Mouse (Mus musculus): ENCODE results near the gene Efemp2.

Gene Efemp2

GRCm38 (mm10) chr19:5451766-5452165, 22.0 kb upstream of the Efemp2 start:
- 51% methylated on average over 6 of the region's 6 CpGs for whole genome bisulfite sequencing

GRCm38 (mm10) chr19:5455037-5455436, 18.7 kb upstream of the Efemp2 start:
- 54% methylated on average over 12 of the region's 12 CpGs for WGBS

- 12% methylated on average over 8 of the region's 8 CpGs for WGBS
These were observed 18.2 kb upstream of the Efemp2 start for GRCm38 (mm10) chr19:5455568-5455967.

- WGBS, result 2% methylated on average over 26 of the region's 26 CpGs
These were observed 17.4 kb upstream of the Efemp2 start for GRCm38 (mm10) chr19:5456241-5456921.

- WGBS, result 1% methylated on average over 70 of the region's 70 CpGs
These were observed 16.6 kb upstream of the Efemp2 start for GRCm38 (mm10) chr19:5456922-5457745.

GRCm38 (mm10) chr19:5457746-5458442, 15.9 kb upstream of the Efemp2 start, which contains the start of gene Ccdc85b:
Gene Ccdc85b, minus strand, starts transcription at chr19:5457894.
- whole genome bisulfite sequencing, result 9% methylated on average over 14 of the region's 14 CpGs

- WGBS, result 31% methylated on average over 7 of the region's 7 CpGs
These were observed 14.7 kb upstream of the Efemp2 start for GRCm38 (mm10) chr19:5459019-5459418.

GRCm38 (mm10) chr19:5459896-5460295, 13.9 kb upstream of the Efemp2 start:
- WGBS, result 13% methylated on average over 3 of the region's 3 CpGs

- WGBS, result under 1% methylated on average over 32 of the region's 32 CpGs
These were observed 13.3 kb upstream of the Efemp2 start, which contains the start of gene Fibp for GRCm38 (mm10) chr19:5460465-5460911. Gene Fibp, plus strand, starts transcription at chr19:5460615.

GRCm38 (mm10) chr19:5461411-5461810, 12.3 kb upstream of the Efemp2 start:
- 86% methylated on average over 6 of the region's 6 CpGs for WGBS

- 91% methylated on average over 9 of the region's 9 CpGs for WGBS
These were observed 10.5 kb upstream of the Efemp2 start for GRCm38 (mm10) chr19:5463212-5463611.

GRCm38 (mm10) chr19:5463791-5464562, 9.8 kb upstream of the Efemp2 start:
- 28% methylated on average over 15 of the region's 15 CpGs for WGBS

- WGBS, result 93% methylated on average over 8 of the region's 8 CpGs
These were observed 8.7 kb upstream of the Efemp2 start for GRCm38 (mm10) chr19:5465037-5465436.

GRCm38 (mm10) chr19:5466916-5467500, 6.7 kb upstream of the Efemp2 start:
- 74% methylated on average over 6 of the region's 6 CpGs for WGBS

- 48% methylated on average over 5 of the region's 5 CpGs for WGBS
These were observed 5.4 kb upstream of the Efemp2 start, which contains the start of gene Ctsw for GRCm38 (mm10) chr19:5468374-5468773. Gene Ctsw, minus strand, starts transcription at chr19:5468507.

- WGBS, result 54% methylated on average over 5 of the region's 5 CpGs
These were observed 1.9 kb upstream of the Efemp2 start for GRCm38 (mm10) chr19:5471846-5472245.

GRCm38 (mm10) chr19:5472857-5473256, 897 bp upstream of the Efemp2 start:
- 80% methylated on average over 3 of the region's 3 CpGs for WGBS

- WGBS, result 2% methylated on average over 62 of the region's 68 CpGs
These were observed 721 bp downstream of the Efemp2 start for GRCm38 (mm10) chr19:5474281-5475068.

GRCm38 (mm10) chr19:5475069-5475714, 1.4 kb downstream of the Efemp2 start:
- WGBS, result 26% methylated on average over 13 of the region's 13 CpGs

Measured in cerebral cortex, adult 2 months (tissue).